Mouse (Mus musculus): ENCODE results near the gene Foxe3. TPM values are rescaled to one million over a fixed set of nuclear protein-coding genes. Genes with fewer than 3 reads are reported as not detected.

The Foxe3 gene
- total RNA-seq, 1 experiment from 2014 or later = not detected

DNA sequence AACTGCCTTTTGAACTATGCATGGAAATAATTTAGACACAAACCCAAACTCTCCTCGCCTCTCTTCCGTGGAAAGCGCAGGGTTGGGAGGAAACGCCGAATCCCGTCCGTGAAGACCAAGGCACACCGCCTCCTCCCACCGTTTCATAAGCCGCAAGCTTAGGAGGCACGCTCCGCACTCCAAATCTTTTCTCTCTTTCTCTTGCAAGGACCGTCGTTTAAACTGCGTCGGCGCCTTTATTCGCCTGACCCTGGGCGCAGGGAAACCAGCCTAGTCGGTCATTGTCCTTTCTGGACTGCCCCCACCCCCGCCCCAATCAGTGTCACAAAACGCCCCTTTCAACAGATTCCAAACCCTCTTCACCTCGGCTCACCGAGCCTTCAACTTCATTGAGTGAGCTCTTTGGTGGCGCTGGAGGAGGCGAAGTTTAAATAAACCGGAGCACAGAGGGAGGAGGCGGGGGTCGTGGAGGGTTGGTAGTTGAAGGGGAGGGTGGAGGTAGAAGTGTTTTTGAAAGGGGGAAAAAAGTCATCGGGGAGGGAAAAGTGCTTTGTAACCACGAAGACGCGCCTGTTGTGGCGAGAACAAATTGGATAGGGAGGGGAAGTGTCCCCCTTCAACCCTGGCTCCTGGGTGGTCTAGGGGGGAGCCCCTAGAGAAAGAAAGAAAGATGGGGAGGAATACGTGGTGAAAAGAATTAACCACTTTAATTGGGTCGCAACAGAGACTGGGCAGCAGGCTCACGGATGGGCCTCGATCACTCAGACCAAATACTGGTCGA is 23.0 kb downstream of the Foxe3 start:
- no peak for ATAC-seq (replicated peaks in 1 of 2; ENCODE audit: insufficient read depth in 1 of 2, low FRiP score in 2 of 2, low TSS enrichment in 1 of 2, low read depth in 1 of 2, poor library complexity in 2 of 2, severe bottlenecking in 2 of 2)

DNA sequence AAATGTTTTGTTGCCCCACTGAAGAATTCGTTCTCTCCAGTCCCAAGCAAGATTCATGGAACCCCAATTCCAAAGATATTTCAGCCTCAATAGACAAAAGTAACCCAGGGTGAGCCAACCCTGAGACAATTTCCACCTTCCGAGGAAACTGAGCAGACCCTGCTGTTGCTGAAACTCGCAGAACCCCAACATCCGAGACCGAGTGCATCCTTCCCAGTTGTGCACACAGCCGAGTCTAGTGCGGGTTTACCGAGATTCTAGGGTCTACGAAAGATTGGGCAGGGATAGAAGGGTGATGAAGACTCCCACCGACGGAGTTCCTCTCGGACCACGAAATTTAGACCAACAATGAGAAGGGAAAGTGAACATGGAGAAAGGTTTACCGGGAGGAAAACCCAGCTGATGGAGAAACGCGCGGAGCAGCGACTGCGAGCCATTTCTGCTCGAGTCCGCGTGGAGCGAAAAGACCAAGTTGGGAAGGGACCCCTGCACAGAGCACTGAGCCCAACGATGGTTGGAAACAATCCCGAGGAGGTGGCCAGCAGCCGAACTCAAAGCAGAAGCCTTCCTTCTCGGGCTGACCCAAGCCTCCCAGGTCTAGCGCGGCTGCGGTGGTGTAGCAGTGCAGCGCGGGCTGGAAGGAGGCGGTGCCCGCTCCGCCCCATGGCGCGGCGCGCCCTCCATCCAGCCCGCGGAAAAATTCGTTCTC is 24.0 kb downstream of the Foxe3 start:
- ATAC-seq (replicated peaks in 1 of 2; ENCODE audit: insufficient read depth in 1 of 2, low FRiP score in 2 of 2, low TSS enrichment in 1 of 2, low read depth in 1 of 2, poor library complexity in 2 of 2, severe bottlenecking in 2 of 2) = peak in 1 of 2 experiments; percentile 25; a peak in 2 of 4 replicates

DNA sequence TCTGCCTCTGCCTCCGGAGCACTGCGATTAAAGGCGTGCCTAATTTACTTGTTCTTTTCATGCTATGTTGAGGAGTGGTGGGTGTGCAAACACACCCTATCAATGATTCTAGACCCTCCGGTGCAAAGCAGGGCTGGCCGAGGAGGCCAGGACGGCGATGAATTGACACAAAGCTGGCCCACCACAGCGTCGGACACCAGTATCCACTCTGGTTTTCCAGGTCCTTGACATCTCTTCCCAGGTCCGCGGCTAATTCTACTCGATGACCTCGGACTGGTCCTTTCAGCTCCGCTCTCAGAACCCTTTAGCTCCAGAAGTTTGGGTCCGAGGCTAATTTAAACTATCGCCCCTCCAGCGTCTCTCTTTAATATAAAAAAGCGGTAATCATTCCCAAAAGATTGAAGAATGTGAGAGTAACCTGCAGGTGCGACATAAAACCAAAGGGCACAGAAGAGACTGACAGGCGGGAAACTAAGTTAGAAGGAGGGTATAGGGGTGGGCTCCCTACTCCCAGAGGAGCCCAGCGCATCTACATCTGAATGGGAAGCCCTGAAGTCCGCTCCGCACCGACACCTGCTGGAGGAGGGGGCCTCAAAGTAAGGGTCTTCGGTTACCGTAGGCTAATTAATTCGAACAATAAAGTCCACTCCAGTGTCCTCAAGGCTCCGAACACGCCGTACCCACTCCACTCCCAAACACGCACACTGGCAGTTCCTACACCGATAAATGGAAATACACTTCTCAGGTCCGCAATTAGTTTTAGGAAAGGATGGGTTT is 24.8 kb downstream of the Foxe3 start:
- no peak for ATAC-seq (replicated peaks in 1 of 2; ENCODE audit: insufficient read depth in 1 of 2, low FRiP score in 2 of 2, low TSS enrichment in 1 of 2, low read depth in 1 of 2, poor library complexity in 2 of 2, severe bottlenecking in 2 of 2)

DNA sequence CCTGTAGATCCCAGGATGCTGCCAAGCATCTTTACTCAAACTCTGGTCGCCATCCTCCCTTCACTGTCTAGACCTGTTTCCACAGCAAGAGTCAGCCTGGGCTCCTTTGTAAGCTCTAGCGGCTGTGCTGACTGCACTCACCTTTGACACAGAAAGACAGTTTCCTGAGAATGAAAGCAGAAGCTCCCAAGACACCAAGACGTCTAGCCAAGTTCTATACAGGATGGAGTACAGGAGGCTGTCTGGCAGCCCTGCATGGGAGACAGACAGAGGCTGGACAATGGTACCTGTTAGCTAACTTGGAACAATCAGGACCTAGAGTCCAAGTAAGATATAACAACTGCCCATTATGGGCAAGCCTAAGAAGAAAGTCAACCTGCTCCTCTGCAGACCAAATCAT is 25.9 kb downstream of the Foxe3 start:
- peak in 1 of 2 experiments; percentile 23; a peak in 1 of 4 replicates for ATAC-seq (replicated peaks in 1 of 2; ENCODE audit: insufficient read depth in 1 of 2, low FRiP score in 2 of 2, low TSS enrichment in 1 of 2, low read depth in 1 of 2, poor library complexity in 2 of 2, severe bottlenecking in 2 of 2)

DNA sequence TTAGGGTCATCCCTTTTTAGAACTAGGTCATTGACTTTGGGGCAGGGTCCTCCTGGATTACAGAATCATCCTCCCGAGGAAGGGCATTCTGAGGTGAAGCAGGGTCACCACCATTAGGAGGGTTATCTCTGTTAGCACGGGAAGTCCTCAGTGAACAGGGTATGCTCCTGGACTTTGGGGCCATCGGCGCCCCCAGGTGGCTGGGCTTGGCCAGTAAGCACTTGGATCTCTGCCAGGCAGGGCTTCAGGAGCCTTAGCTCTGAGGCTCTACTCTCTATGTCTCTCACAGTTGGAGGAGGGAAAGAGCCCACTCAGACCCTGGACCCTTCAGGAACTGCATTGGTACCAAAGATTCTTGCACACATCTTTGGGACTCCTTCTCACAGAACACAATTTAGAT is 28.0 kb downstream of the Foxe3 start:
- peak; percentile 52 to 57; a peak in 3 of 4 replicates for ATAC-seq (replicated peaks in 1 of 2; ENCODE audit: insufficient read depth in 1 of 2, low FRiP score in 2 of 2, low TSS enrichment in 1 of 2, low read depth in 1 of 2, poor library complexity in 2 of 2, severe bottlenecking in 2 of 2)

DNA sequence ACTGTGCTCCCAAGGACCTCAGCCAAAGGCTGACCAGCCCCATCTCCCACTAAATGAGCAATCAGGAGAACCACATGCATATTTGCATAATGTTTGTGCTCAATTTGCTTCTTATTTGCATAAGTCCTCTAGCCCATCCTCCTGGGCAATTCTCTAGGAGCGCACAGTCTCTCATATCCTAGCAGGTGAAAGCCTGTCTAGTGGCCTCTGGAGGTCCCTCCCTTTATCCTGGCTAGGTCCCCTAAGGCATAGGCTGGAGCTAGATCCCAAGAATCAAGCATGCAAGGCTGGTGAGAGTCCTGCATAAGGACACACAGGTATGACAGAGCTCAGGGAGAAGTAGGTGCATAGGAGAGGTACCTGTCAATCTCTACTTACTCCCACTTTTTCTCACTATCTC is 43.6 kb downstream of the Foxe3 start:
- no peak for ATAC-seq (replicated peaks in 1 of 2; ENCODE audit: insufficient read depth in 1 of 2, low FRiP score in 2 of 2, low TSS enrichment in 1 of 2, low read depth in 1 of 2, poor library complexity in 2 of 2, severe bottlenecking in 2 of 2)

DNA sequence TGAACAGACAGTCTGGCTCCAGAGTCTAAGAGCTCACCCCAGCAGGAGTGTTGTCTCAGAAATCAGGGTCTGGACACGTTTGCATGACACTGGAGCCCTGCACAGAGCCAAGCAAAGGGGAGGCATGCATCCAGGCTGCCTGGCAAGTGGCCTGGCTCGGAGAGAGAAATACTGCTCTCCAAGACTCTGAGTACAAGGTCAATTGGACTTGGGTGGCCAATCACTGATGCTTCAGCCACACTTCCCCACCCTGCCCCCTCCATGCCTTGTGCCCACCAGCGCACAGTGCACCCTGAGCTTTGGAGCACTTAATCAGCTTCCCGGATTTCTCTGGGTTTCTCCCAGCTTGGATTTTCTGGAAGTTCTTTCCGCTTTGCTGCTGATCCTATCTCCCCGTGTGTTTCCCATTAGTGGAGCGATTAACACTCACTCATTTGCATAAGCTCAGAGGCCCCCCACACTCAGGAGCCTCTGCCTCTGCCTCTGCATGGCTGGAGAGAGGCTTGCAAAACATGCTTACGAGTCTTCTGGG is 49.3 kb downstream of the Foxe3 start:
- ATAC-seq (replicated peaks in 1 of 2; ENCODE audit: insufficient read depth in 1 of 2, low FRiP score in 2 of 2, low TSS enrichment in 1 of 2, low read depth in 1 of 2, poor library complexity in 2 of 2, severe bottlenecking in 2 of 2) = no peak

Other genes starting within 250 kb of the Foxe3 start
- gene Gm12830, start 104.3 kb downstream of the Foxe3 start, total RNA-seq (2017) = not detected in 2 replicates
- 2.8 and 2.9 TPM in 2 replicates for gene Foxd2, start 17.1 kb downstream of the Foxe3 start, total RNA-seq (2017)
- 176 and 184 TPM in 2 replicates for gene Cmpk1, start 61.2 kb upstream of the Foxe3 start, total RNA-seq (2017)
- gene Stil, start 74.1 kb upstream of the Foxe3 start, total RNA-seq (2017) = 11.6 and 12.1 TPM in 2 replicates
- 33.4 and 38.4 TPM in 2 replicates for gene Tal1, start 130.4 kb upstream of the Foxe3 start, total RNA-seq (2017)
- gene Pdzk1ip1, start 162.7 kb upstream of the Foxe3 start, total RNA-seq (2017) = 26.4 and 37.5 TPM in 2 replicates
- gene Cyp4x1, start 208.3 kb upstream of the Foxe3 start, total RNA-seq (2017) = not detected in 2 replicates

Measured in hematopoietic stem cell, adult 5-6 weeks (primary cell).